Mouse (Mus musculus) cerebellum, adult 8-10 months (tissue): ENCODE results near the gene Tchp.

Experiments used
- DNase-seq: peaks from one replicate; pipeline ENCODE4 v3.0.0; 2022

The Tchp gene

DNA sequence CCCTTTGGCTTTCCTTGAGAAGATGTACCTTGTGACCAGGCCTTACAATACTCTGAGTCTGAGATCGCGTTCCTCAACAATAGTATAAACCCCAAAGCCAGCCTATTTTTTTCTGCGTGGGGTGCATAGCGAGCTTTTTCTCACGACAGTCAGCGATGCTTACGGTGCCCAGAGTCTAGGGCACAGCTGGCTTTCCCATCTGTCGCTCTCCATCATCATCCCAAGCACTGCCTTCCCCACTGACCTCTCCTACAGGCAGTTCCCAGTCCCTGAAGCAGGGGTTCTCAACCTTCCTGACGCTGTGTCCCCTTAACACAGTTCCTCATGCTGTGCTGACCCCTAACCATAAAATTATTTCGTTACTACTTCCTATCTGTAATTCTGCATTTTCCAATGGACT, 35.0 kb downstream of the Tchp start:
- DNase-seq, result no peak

DNA sequence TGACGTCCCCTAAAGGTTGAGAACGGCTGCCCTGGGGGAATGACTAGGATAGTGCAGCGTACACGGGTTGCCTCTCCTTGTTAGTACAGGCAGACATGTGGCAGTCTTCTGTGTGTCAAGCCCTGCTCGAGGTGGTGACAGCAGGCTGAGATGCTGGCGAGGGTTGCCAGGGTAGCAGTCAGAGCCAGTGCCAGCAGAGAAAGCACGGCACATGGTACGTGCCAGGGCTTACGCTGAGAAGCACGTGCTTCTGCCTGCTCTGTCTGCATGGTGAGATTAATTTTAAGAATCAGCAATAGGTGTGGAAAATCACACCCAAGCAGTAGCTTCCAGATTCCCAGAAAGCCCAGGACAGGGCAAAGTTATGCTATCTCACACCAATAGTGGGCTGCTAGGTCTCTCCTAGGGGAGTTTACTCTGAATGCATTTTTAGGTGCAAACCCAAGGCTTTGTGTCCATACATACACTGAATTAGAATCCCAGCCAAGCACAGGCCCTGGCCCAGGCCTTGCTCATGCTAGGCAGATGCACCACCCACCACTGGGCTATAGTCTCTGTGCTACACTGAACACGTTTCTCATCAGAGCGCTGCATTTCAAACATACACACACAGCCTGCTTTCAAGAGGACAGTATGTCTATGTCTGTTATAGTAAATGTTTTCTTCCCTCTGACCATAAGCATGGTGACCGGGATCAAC, 35.6 kb downstream of the Tchp start:
- no peak for DNase-seq

DNA sequence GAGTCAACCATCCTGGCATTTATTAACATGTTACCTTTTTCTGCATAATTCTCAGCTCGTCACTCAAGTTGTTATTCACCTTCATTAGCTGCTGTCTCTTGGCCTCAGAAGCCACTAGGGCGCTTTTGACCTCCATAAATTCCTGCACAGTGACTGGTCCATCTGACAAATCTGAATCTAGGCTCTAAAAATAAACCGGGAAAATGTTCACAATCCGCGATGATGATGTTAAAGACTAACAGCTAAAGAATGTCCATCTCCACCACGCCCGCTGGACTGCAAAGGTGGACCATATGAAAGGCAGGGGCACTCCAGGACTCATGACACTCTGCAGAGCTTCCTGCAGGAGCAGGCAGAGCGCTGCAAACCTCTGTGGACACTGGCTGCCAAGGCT, 36.1 kb downstream of the Tchp start:
- DNase-seq, result no peak

DNA sequence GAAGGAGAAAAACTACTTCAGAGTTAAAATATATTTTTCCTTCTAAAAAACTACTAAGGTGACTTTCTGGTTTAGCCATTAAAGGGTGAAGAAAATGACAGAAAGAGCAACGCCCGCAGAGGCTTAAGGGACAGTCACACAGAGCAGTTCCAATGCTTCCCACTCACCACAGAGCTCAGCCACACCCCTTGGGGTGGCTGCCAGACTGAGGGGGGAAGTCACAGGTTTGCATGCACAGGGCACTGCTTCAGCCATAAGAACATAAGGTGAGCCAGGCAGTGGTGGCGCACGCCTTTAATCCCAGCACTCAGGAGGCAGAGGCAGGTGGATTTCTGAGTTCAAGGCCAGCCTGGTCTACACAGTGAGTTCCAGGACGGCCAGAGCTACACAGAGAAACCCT, 38.0 kb downstream of the Tchp start:
- no peak for DNase-seq

DNA sequence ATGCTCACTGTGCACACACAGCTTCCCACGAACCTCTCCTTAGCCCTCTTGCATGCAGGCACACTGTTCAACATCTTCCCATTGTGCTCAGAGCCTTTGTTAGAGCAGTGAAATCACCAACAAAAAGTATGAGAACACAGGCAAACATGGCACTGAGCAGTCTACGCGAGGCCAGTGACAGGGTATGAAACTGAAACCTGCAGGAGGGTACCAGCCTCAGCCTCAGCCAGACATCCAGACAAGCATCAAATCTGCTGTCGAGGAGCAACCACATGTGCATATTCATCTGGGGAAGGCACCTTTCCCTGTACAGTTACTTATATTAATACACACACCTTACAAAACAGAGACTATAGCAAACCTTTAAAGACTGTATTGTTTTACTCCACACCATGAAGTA, 39.3 kb downstream of the Tchp start:
- no peak for DNase-seq

DNA sequence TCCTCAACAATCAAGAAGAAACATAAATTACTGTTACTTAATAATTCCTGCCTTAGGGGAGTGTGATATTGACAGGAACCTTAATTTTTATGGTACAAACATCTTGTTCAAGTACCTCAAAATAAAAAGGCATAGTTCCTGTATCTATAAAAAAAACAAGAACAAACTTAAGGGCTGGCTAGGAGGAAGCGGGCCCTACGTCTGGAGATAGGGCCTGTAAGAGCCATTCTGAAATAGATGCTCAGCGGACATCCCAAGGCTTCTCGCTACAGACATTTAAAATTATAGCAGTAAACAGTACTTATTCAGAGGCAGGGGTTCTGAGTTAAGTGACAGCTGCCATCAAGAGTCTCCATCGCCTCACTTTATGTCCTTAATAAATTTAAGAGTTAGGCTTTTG, 40.0 kb downstream of the Tchp start:
- DNase-seq, result no peak

DNA sequence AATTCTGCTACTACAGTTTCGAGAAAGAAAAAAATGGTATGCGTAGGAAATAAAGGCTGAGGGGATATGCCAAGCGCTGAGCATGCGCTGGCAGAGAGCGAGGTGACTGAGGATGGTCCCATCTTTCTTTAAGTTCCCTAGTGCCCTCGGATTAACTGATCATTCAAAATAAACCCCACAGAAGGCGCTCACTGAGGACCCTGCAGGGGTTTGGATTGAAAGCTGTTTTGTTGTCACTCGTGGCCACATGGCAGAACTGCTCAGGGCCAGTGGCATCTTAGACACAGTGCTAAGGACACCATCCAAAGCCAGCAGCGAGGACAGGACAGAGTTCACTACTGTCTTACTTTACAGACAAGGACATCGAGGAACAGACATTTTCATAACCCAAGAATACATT, 42.8 kb downstream of the Tchp start:
- no peak for DNase-seq

DNA sequence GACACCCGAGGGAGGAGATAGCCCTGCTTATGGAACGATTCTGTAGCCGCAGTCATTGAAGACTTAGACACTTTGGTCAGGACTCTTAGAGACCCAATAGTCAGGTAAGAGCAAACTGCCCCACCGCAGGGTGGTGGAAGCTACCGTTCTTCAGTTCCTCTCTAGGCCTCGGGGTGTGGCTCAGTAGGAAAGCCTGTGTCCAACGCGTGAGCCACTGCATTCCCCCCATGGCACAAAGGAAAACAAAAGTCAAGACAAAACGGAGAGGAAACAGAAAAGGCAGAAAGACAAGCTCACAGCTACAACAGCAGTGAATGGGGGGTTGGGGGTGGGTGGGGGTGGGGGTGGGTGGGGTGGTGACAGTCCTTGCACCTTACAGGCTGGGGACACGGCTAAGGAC, 44.8 kb downstream of the Tchp start:
- DNase-seq, result no peak

DNA sequence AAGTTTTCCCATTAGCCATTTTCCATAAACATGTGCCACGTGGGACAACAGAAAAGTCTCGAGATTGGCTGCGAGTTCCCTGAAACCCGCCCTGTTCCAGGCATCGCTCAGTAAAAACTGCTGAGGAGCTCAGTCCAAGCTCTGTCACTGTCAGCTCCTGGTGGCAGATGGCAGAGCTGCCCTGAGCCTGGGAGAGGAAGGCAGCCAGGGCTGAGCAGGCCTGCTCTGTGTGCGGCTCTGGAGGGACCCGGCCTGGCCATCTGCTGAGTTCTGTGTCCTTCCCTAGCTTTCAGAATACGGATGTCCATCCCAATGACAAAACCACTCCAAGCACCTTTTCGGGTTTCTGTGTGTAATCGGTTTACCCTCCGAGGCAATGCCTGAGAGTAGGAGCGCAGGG, 45.8 kb downstream of the Tchp start:
- DNase-seq, result peak; percentile 91

DNA sequence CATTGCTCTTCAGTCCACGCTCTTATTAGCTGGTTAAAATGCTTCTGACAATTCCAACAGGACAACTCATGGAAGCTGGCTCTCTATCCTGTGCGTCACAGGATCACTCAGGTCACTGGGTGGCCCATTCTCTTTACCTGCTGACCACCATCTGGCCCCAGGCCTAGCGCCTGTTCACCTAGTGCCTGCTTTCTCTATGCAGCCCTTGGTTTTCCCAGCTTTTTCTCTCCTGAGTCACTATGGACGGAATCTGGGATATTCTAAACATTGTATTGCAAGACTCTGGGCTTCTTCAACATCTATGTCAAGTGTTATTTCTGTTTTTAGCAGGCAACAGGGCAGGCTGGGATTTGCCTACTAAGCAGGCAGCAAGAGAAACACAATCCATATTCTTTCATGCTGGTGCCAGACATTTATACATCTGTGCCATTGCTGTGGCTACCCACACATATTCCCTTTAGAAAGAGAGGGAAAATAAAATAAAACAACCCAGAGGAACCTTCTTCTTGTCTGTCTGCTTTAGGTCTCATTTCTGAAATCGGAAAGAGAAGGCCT, 52.1 kb downstream of the Tchp start:
- no peak for DNase-seq

DNA sequence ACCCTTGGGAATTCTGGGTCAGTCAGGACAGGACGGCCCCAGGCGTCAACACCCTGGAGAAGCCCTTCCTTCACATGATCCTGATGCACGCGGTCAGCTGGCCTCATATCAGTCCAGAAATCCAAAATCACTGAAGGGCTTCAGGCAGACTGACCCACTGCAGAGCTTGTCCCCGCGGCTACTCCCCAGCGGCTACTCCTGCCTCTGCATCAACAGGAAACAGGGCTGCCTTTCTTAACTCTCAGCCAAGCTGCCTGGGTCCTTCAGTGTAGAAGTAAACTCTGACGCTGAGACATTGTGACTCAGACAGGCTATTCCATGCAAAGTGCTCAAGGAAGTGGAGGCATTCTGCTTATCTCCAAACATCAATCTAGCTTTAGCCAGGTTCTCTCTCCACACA, 54.4 kb downstream of the Tchp start:
- DNase-seq, result no peak

DNA sequence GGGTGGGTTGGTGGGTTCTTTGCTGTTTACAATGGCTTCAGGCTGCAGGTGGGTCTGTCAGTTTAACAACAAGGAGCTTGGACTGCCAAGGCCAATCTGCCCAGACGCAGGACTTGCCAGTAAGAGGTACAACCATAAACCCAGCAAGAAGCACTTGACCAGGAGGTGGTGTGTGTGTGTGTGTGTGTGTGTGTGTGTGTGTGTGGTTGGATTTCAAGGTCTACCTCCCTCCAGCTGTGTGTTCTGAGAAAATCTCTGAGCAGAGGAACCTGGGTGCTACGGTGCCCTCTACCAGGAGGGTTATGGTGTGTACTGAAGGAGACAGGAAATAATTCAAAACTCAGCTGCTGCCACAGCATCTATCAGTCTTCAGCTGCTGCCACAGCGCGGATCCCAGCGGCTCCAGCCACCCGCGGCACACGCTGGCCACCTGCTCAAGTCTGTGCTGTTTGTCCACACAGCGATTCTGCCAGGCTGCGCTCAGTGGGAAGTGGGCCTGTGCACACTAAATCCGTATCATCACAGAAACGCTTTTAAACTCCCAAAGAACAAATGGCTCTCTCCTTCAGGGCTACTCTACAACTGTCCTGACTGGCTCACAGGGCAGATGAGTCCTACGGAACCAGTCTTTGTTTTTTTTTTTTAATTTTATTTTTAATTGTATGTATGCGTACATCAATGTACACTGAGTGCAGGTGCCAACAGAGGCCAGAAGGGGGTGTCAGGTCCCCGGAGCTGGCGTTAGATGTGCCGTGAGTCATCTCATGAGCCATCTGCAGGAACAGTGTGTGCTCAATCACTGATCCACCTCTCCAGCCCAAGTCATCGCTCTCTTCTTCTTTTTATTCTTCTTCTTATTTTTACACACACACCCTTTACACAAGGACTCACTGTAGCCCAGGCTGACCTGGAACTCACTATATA, 57.5 kb downstream of the Tchp start:
- peak; percentile 84 for DNase-seq

DNA sequence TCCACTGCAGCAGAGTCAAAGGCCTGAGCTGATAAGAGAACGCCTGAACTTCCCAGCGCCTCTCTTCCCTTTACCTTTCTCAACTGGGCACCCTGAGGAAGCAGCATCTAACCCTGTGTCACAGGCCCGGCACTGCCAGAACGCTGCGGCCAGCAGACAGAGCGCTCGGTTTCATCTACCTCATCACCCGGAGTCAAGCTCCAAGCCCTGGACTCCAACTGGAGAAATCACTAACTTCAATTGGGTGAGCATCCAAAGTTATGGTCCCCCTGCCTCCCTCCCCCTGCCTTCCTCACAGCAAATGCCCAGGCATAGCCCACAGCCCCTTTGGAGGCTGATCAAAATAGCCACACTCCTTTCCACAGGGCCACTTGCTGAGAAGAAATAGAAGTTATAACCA, 59.1 kb downstream of the Tchp start:
- no peak for DNase-seq

DNA sequence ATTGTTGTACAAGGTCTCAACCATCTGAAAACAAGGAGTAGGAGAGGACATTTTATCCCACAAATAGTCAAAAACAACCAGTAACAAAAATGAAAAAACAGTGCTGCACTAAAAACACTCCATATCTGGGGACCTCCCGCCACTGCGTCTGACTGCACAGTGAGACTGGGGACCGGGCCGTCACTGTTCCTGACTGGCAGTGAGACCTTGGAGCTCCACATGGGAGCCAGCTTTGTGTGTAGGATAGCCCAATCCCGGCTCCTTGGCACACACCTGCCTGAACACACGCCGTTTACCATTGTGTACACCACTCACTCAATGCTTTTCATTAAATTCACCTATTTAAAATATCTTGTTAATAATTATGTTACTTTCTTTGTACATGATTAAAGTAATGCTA, 59.6 kb downstream of the Tchp start:
- no peak for DNase-seq

DNA sequence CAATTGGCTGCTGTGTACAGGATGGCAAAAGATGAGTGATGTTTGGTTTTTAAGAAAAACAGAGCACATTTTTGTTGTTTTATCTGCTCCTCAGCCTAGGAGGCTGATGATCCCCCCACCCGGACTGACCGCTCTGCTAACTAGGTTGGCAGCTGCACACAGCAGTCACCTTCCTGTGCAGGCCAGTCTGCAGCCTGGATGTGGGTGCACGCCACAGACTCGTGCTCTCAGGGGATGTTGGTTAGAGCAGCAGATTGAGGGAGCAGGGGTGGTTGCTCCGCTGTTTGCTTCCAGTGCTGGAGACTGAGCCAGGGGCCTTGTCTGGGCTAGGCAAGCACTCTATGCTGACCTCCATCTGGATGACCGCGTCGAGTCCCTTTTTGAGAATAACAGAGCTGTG, 62.2 kb downstream of the Tchp start:
- DNase-seq, result no peak

DNA sequence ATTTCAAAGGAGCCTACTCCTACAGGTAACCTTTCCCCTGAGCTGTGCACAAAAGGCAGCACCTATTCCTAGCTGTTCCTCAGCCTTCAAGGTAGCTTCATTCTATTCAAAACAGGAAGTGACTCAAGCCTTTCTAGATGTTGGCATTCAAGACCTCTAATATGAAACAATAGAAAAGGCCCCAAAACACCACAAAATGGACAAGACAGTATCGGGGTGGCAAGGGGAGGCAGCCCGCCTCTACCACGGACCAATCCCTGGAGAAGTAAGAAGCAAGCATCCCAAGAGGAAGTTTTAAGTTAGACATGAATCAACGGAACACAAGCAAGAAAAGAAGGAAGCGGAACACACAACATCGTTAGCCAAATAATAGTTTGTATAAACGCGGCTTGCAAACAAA, 64.2 kb downstream of the Tchp start:
- DNase-seq, result no peak
